Mouse (Mus musculus) stomach, postnatal 0 days (tissue): ENCODE measurements around the gene Tmem19.

Experiments used
- CTCF ChIP-seq: IDR thresholded peaks from 2 replicates; pipeline ENCODE4 v1.5.1; 2016; ENCODE audit warnings: antibody characterized with exemption, low read depth, mild to moderate bottlenecking, moderate library complexity
- EP300 ChIP-seq: optimal IDR thresholded peaks from 2 replicates; pipeline ENCODE3; 2016; ENCODE audit warnings: antibody characterized with exemption

GRCm38 (mm10) chr10:115349509-115349908, 12.8 kb downstream of the Tmem19 start:
- no peak for TF ChIP-seq CTCF
- no peak for TF ChIP-seq EP300
